Mouse (Mus musculus): ENCODE measurements around the gene Fbxl17.

- TF ChIP-seq CTCF (IDR thresholded peaks at IDR 0.05; ENCODE audit: low read depth) (no peak), EP300 (IDR thresholded peaks at IDR 0.05; ENCODE audit: low read depth) (no peak)
These were observed 385.3 kb downstream of the Fbxl17 start for GRCm38 (mm10) chr17:63114399-63115085.
